ENCODE assay signal across 8 mouse cellular contexts in the genomic region with DNA sequence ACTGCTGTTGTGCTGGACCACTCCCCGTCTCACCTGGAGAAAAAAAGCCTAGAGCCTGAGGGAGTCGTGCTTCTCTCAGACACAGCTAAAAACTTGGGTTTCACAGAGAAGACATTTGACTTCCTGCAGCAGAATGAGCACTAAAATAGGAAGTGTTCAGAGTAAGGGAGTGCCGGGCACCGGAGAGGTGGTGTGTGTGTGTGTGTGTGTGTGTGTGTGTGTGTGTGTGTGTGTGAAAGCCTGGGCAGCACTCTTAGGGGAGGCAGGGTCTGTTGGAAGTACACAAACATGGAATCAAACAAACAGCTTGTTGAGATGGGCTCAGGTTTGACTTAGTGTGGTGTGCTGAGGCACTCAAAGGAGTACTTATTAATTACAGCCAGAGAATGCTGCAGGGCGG. TPM values are rescaled to one million over a fixed set of nuclear protein-coding genes. Genes with fewer than 3 reads are reported as not detected.
DNase-seq lines count a peak whose midpoint lies in the region; ATAC-seq lines count a peak whose summit lies in the region.

No protein-coding gene starts in this region.

- H3K9me3 ChIP-seq in kidney, embryonic 15.5 days (replicated peaks) = no peaks in the 10 kb centered on the region
- no peaks in the 10 kb centered on the region for H3K9me3 ChIP-seq in forebrain, embryonic 10.5 days
- no peaks in the 10 kb centered on the region for H3K9me3 ChIP-seq in limb, embryonic 15.5 days

- H3K4me1 ChIP-seq in kidney, embryonic 15.5 days = peaks cover 31% of the 10 kb centered on the region
- peaks cover 32% of the 10 kb centered on the region for H3K4me1 ChIP-seq in forebrain, embryonic 10.5 days
- peaks cover 12% of the 10 kb centered on the region for H3K4me1 ChIP-seq in limb, embryonic 15.5 days

- no peaks in the 10 kb centered on the region for H3K27me3 ChIP-seq in kidney, embryonic 15.5 days
- no peaks in the 10 kb centered on the region for H3K27me3 ChIP-seq in forebrain, embryonic 10.5 days (ENCODE audit: poor library complexity, severe bottlenecking)
- no peaks in the 10 kb centered on the region for H3K27me3 ChIP-seq in limb, embryonic 15.5 days

- no peak overlapping the region for H3K27ac ChIP-seq in kidney, embryonic 15.5 days
- no peak overlapping the region for H3K27ac ChIP-seq in forebrain, embryonic 10.5 days
- H3K27ac ChIP-seq in limb, embryonic 15.5 days = no peak overlapping the region

- H3K4me2 ChIP-seq in kidney, embryonic 15.5 days = peak overlapping the region; percentile 84
- H3K4me2 ChIP-seq in limb, embryonic 15.5 days = peak overlapping the region; percentile 66

- WGBS in kidney, embryonic 15.5 days = 30% methylated on average over 5 of the region's 5 CpGs
- 58% methylated on average over 5 of the region's 5 CpGs for WGBS in forebrain, embryonic 10.5 days
- 32% methylated on average over 5 of the region's 5 CpGs for WGBS in limb, embryonic 15.5 days

- no peak for DNase-seq in kidney, adult 18-20 months
- no peak for DNase-seq in forebrain, embryonic 10.5 days (ENCODE audit: extremely low spot score, low spot score)
- peak; percentile 57 to 65 for DNase-seq in natural killer cell, adult 2 months (ENCODE audit: low spot score in 2 of 2)
- DNase-seq in right cerebral cortex, postnatal 14 days = no peak
- no peak for DNase-seq in right cerebral cortex, postnatal 25 days
- no peak for DNase-seq in left cerebral cortex, adult 11 months (ENCODE audit: low spot score)

- ATAC-seq in kidney, embryonic 15.5 days (replicated peaks; ENCODE audit: low FRiP score) = no peak
- ATAC-seq in limb, embryonic 15.5 days (ENCODE audit: insufficient number of reproducible peaks, low FRiP score, low TSS enrichment, low read depth) = no peak

- peak overlapping the region; percentile 68 for H3K9ac ChIP-seq in kidney, embryonic 15.5 days
- H3K9ac ChIP-seq in limb, embryonic 15.5 days = peak overlapping the region; percentile 77; the same call in 1 of the 2 replicates

- peaks cover 8% of the 10 kb centered on the region for H3K36me3 ChIP-seq in kidney, embryonic 15.5 days
- H3K36me3 ChIP-seq in forebrain, embryonic 10.5 days (replicated peaks) = peaks cover 13% of the 10 kb centered on the region
- H3K36me3 ChIP-seq in limb, embryonic 15.5 days = peaks cover 7% of the 10 kb centered on the region; the same call in 1 of the 2 replicates

- H3K4me3 ChIP-seq in kidney, embryonic 15.5 days (replicated peaks) = peak overlapping the region; percentile 73
- H3K4me3 ChIP-seq in forebrain, embryonic 10.5 days = peak overlapping the region; percentile 95
- H3K4me3 ChIP-seq in limb, embryonic 15.5 days = peak overlapping the region; percentile 96

RNA-seq across cellular contexts. Expression of gene Tomm34, which starts 4.1 kb away (rescaled TPM):
- 60.8 and 64.9 TPM in 2 replicates for polyA plus RNA-seq in kidney, embryonic 15.5 days (2015; fragmentation: Nextera tagmentation; extraction: Ambion mirVana)
- polyA plus RNA-seq in forebrain, embryonic 10.5 days (2016; fragmentation: Nextera tagmentation; extraction: Ambion mirVana) = 59.4 and 59.9 TPM in 2 replicates
- 49.1 and 53.7 TPM in 2 replicates for polyA plus RNA-seq in limb, embryonic 15.5 days (2015; fragmentation: Nextera tagmentation; extraction: Ambion mirVana)

RNA-seq across cellular contexts. Expression of gene Stk4, which starts 5.0 kb away (rescaled TPM):
- polyA plus RNA-seq in kidney, embryonic 15.5 days (2015; fragmentation: Nextera tagmentation; extraction: Ambion mirVana) = 21.0 and 23.4 TPM in 2 replicates
- 38.8 and 39.8 TPM in 2 replicates for polyA plus RNA-seq in forebrain, embryonic 10.5 days (2016; fragmentation: Nextera tagmentation; extraction: Ambion mirVana)
- polyA plus RNA-seq in limb, embryonic 15.5 days (2015; fragmentation: Nextera tagmentation; extraction: Ambion mirVana) = 17.7 and 19.6 TPM in 2 replicates

RNA-seq across cellular contexts. Expression of gene Pabpc1l, which starts 49.8 kb away (rescaled TPM):
- 2.4 and 4.1 TPM in 2 replicates for polyA plus RNA-seq in kidney, embryonic 15.5 days (2015; fragmentation: Nextera tagmentation; extraction: Ambion mirVana)
- 1.5 and 1.6 TPM in 2 replicates for polyA plus RNA-seq in forebrain, embryonic 10.5 days (2016; fragmentation: Nextera tagmentation; extraction: Ambion mirVana)
- 1.5 and 2.8 TPM in 2 replicates for polyA plus RNA-seq in limb, embryonic 15.5 days (2015; fragmentation: Nextera tagmentation; extraction: Ambion mirVana)

Comparison
In these comparisons a context has a peak if more than half of its experiments do, and no peak if none do; other contexts are left out.
1. DNase-seq: peak in natural killer cell, adult 2 months (2 of 2); none in kidney, adult 18-20 months (single experiment), forebrain, embryonic 10.5 days (single experiment), right cerebral cortex, postnatal 14 days (single experiment), right cerebral cortex, postnatal 25 days (single experiment) and left cerebral cortex, adult 11 months (single experiment).
2. Peak in every context shown above with its lines, with median percentiles within 50 percentile points of each other: H3K4me3 ChIP-seq.